Mouse (Mus musculus): ENCODE results near the gene Gstt3. TPM values are rescaled to one million over a fixed set of nuclear protein-coding genes. Genes with fewer than 3 reads are reported as not detected.

The Gstt3 gene
- polyA plus RNA-seq, 1 experiment from 2014 or later, result 0.67 TPM

DNA sequence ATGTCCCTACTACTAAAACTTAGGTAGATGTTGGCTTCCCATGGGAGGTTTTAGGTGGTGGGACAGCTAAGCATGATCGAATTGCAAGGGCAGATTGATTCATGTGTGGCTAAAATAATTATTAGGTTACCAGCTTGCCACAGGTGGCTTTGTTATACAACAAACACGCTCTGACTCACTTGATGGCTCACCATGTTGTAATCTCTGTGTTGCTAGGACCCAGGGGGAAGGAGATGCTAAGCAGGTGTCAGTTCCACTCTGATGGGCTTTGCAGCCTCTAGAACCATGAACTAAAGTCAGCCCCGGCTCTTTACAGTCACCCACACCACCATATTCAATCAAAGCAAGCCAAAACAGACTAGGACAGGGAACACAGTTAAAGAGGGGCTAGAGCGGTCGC lies 38.7 kb upstream of the Gstt3 start:
- Histone ChIP-seq H3K4me2 (ENCODE audit: low read length) (no peak overlapping the region), H3K27me3 (replicated peaks; ENCODE audit: control insufficient read depth, insufficient read depth, low read length) (no peaks in the 10 kb centered on the region), H3K36me3 (ENCODE audit: control insufficient read depth, insufficient read depth, low read length) (no peaks in the 10 kb centered on the region), H3K4me1 (ENCODE audit: control insufficient read depth, insufficient read depth, low read length) (no peaks in the 10 kb centered on the region), H3K27ac (ENCODE audit: low read depth, low read length) (no peak overlapping the region), H3K4me3 (ENCODE audit: low read depth, low read length) (no peak overlapping the region), H3K9ac (ENCODE audit: low read length) (no peak overlapping the region), H3K9me3 (replicated peaks; ENCODE audit: control insufficient read depth, low read length) (no peaks in the 10 kb centered on the region)
- no peak for DNase-seq (ENCODE audit: low spot score)
- 82% methylated on average over 5 of the region's 5 CpGs for WGBS
- no peak for ATAC-seq

DNA sequence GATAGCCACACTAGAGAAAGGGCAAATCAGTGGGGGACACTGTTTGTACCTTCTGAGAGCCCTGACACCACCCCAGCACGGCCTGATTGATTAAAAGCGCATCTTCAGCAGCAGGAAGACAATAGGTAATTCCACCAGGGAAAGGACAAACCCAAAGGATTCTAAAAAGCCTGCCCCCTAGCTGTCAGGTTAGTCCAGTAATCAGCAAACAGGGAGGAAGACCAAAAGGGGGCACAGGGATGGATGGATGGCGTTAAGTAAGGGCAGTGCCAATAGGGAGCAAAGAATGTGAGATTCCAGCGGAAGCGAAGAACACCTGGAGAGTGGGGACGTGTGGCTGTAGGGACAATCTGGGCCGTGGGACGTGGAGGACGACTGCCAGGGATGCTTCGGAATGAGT lies 37.4 kb upstream of the Gstt3 start:
- Histone ChIP-seq H3K4me2 (ENCODE audit: low read length) (no peak overlapping the region), H3K4me1 (ENCODE audit: control insufficient read depth, insufficient read depth, low read length) (no peaks in the 10 kb centered on the region), H3K36me3 (ENCODE audit: control insufficient read depth, insufficient read depth, low read length) (no peaks in the 10 kb centered on the region), H3K9me3 (replicated peaks; ENCODE audit: control insufficient read depth, low read length) (no peaks in the 10 kb centered on the region), H3K9ac (ENCODE audit: low read length) (no peak overlapping the region), H3K27me3 (replicated peaks; ENCODE audit: control insufficient read depth, insufficient read depth, low read length) (no peaks in the 10 kb centered on the region), H3K4me3 (ENCODE audit: low read depth, low read length) (no peak overlapping the region), H3K27ac (ENCODE audit: low read depth, low read length) (no peak overlapping the region)
- ATAC-seq (no peak), DNase-seq (ENCODE audit: low spot score) (no peak)
- 66% methylated on average over 10 of the region's 10 CpGs for WGBS

DNA sequence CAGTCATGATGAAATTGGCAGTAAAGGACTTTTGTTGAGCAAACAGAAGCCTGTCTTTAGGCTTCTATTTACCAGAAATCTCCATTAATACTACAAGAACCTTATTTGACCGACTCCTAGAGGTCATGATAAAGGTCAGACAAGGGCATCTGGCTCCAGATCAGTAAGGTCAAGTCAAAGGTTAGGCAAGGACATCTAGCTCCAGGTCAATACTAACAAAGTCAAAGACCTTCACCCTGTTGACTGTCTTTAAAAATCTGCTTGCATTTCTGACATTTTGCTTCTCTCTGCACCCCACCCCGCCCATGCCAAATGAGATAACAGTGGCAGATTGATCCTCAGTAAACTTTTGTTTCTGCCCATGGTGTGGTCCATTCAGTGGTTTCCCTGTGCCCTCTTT lies 23.0 kb upstream of the Gstt3 start:
- Histone ChIP-seq H3K27me3 (replicated peaks; ENCODE audit: control insufficient read depth, insufficient read depth, low read length) (no peaks in the 10 kb centered on the region), H3K27ac (ENCODE audit: low read depth, low read length) (no peak overlapping the region), H3K4me1 (ENCODE audit: control insufficient read depth, insufficient read depth, low read length) (no peaks in the 10 kb centered on the region), H3K4me3 (ENCODE audit: low read depth, low read length) (no peak overlapping the region), H3K9me3 (replicated peaks; ENCODE audit: control insufficient read depth, low read length) (no peaks in the 10 kb centered on the region), H3K36me3 (ENCODE audit: control insufficient read depth, insufficient read depth, low read length) (no peaks in the 10 kb centered on the region), H3K4me2 (ENCODE audit: low read length) (no peak overlapping the region), H3K9ac (ENCODE audit: low read length) (no peak overlapping the region)
- ATAC-seq, result no peak
- WGBS, result 62% methylated on average over 2 of the region's 2 CpGs
- no peak for DNase-seq (ENCODE audit: low spot score)

DNA sequence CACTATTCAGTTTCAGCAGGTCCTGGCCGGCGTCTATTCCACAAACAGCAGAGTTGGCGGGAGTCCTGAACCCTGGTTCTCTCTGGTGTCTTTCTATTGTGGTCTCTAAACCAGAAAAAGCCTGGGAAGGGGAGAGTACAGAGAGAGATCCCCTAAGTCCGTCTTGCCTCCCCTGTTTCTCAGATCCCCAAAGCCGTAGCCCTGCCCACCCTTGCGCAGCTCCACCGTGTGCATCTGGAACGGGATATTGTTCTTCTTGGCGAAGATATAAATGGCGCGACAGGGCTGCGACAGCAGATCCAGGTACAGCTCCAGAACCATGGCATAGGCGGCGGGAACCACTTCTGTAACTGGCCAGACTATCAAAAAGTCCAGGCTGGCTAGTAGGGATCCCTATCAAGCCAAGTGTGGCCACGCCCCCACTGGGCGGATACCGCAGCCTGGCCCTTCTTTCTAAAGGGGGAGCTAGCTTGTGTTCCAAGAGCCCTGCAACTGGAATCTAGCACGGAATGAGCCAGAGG lies 17.0 kb upstream of the Gstt3 start, which contains the start of gene Gstt1:
TSS of gene Gstt1 (minus strand) at position 409 of the 521 bp plus-strand sequence.
- no peak within 1 kb of the TSS for H3K27ac ChIP-seq (ENCODE audit: low read depth, low read length)
- H3K4me1 ChIP-seq (ENCODE audit: control insufficient read depth, insufficient read depth, low read length), result peaks cover 3% of the 10 kb centered on the region; the same call in 1 of the 2 replicates
- H3K36me3 ChIP-seq (ENCODE audit: control insufficient read depth, insufficient read depth, low read length), result no peaks in the 10 kb centered on the region
- peak within 1 kb of the TSS; percentile 58 for H3K9ac ChIP-seq (ENCODE audit: low read length)
- DNase-seq (ENCODE audit: low spot score) (peak; percentile 65), ATAC-seq (peak; percentile 66)
- H3K27me3 ChIP-seq (replicated peaks; ENCODE audit: control insufficient read depth, insufficient read depth, low read length), result no peaks in the 10 kb centered on the region; the same call in 1 of the 2 replicates
- H3K4me2 ChIP-seq (ENCODE audit: low read length), result peak within 1 kb of the TSS; percentile 80
- WGBS, result 1% methylated on average over 18 of the region's 18 CpGs
- H3K4me3 ChIP-seq (ENCODE audit: low read depth, low read length), result peak within 1 kb of the TSS; percentile 39
- no peaks in the 10 kb centered on the region for H3K9me3 ChIP-seq (replicated peaks; ENCODE audit: control insufficient read depth, low read length)

DNA sequence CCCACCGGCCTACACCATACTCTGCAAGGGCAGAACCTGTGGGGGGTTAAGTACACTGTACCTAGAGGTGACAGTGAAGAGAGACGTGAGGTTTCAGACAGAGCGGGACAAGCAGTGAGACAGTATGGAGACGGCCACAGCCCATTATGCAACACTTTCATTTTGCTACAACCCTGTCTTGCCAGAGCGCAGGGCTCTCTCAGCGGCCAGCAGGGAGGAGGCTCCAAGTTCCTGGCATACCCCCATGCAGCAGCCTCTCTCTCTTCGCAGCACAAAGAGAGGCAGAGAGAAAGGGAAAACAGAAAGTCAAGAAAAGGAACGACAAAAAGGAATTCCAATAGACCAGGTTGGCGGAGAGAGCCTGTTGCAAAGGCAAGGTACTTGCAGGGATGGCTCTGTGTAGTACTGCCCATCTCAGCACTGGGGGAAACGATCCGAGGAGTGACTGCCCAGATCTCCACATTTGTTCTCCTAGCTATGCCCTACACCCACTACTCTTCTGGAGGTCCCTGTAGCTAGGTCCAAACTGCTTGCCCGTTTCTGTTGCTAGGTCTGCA lies 16.5 kb upstream of the Gstt3 start:
- DNase-seq (ENCODE audit: low spot score) (peak; percentile 33), ATAC-seq (peak; percentile 59)
- no peaks in the 10 kb centered on the region for H3K9me3 ChIP-seq (replicated peaks; ENCODE audit: control insufficient read depth, low read length)
- H3K27ac ChIP-seq (ENCODE audit: low read depth, low read length), result no peak overlapping the region
- peaks cover 3% of the 10 kb centered on the region; the same call in 1 of the 2 replicates for H3K4me1 ChIP-seq (ENCODE audit: control insufficient read depth, insufficient read depth, low read length)
- no peaks in the 10 kb centered on the region; the same call in 1 of the 2 replicates for H3K27me3 ChIP-seq (replicated peaks; ENCODE audit: control insufficient read depth, insufficient read depth, low read length)
- H3K9ac ChIP-seq (ENCODE audit: low read length), result peak overlapping the region; percentile 58
- H3K4me2 ChIP-seq (ENCODE audit: low read length), result peak overlapping the region; percentile 80
- no peaks in the 10 kb centered on the region for H3K36me3 ChIP-seq (ENCODE audit: control insufficient read depth, insufficient read depth, low read length)
- WGBS, result 2% methylated on average over 11 of the region's 12 CpGs
- peak overlapping the region; percentile 39 for H3K4me3 ChIP-seq (ENCODE audit: low read depth, low read length)

DNA sequence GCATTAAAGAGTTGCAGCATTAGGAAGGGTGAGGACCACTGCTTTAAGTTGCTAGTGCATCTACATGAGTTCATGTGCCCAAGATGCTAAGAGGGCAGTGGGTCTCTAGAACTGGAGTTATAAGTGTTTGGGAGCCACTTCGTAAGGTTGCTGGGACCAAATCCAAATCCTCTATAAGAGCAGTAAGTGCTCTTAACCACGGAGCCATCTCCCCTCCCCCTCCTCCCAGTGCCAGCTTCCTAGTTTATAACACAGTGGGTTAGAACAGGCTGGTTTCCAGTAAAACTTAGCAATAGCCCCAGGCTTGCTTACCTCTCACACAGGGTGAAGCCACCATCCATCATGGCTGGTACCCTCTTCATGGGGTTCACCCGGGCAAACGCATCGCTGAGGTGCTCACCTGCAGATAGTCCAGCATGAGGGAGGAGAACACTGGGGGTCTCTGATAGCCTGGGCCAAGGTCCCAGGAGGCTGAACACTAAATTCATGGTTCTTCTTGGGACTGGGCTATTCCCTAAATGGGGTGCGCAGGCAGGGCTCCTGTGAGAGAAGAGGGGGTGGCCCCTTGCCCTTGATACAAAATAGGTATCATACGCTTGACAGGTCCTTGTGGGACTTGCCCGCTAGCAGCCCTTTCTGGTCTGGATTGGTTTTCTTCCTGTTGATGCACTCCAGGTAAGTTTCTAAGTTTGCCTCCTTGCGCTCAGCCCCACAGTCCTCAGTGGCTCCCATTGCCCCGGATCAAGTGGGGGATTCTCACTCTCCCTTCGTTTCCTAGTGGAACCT lies 15.7 kb upstream of the Gstt3 start:
- ATAC-seq (0 out of 2 replicates have a peak, but pooled peaks have one; percentile 22), DNase-seq (ENCODE audit: low spot score) (no peak)
- no peaks in the 10 kb centered on the region for H3K36me3 ChIP-seq (ENCODE audit: control insufficient read depth, insufficient read depth, low read length)
- H3K4me1 ChIP-seq (ENCODE audit: control insufficient read depth, insufficient read depth, low read length), result peaks cover 3% of the 10 kb centered on the region; the same call in 1 of the 2 replicates
- no peaks in the 10 kb centered on the region; the same call in 1 of the 2 replicates for H3K27me3 ChIP-seq (replicated peaks; ENCODE audit: control insufficient read depth, insufficient read depth, low read length)
- H3K9ac ChIP-seq (ENCODE audit: low read length), result peak overlapping the region; percentile 58; the same call in 1 of the 2 replicates
- H3K4me2 ChIP-seq (ENCODE audit: low read length), result peak overlapping the region; percentile 80
- WGBS, result 43% methylated on average over 11 of the region's 11 CpGs
- no peak overlapping the region for H3K27ac ChIP-seq (ENCODE audit: low read depth, low read length)
- H3K4me3 ChIP-seq (ENCODE audit: low read depth, low read length), result peak overlapping the region; percentile 39
- no peaks in the 10 kb centered on the region for H3K9me3 ChIP-seq (replicated peaks; ENCODE audit: control insufficient read depth, low read length)

DNA sequence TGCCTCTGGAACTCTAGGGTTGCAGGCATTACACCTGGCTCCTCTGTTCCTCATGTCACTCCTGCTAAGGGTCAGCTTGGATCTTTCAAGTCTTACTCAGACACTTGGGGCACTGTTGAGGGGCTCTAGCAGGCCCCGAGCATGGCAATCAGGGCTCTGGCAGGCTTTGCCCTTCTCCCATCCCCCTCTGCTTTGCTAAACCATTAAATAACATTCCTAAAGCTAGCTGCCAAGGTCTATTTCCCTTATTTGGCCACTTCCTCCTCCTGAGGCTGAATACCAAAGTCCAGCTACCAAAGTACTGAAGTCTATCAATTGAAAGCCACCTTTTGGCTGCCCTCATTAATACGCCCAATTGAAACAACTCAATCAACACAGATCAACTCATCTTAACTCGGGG lies 13.7 kb upstream of the Gstt3 start:
- Histone ChIP-seq H3K9ac (ENCODE audit: low read length) (no peak overlapping the region), H3K4me3 (ENCODE audit: low read depth, low read length) (no peak overlapping the region), H3K4me2 (ENCODE audit: low read length) (no peak overlapping the region), H3K27ac (ENCODE audit: low read depth, low read length) (no peak overlapping the region), H3K36me3 (ENCODE audit: control insufficient read depth, insufficient read depth, low read length) (no peaks in the 10 kb centered on the region), H3K4me1 (ENCODE audit: control insufficient read depth, insufficient read depth, low read length) (peaks cover 3% of the 10 kb centered on the region; the same call in 1 of the 2 replicates), H3K27me3 (replicated peaks; ENCODE audit: control insufficient read depth, insufficient read depth, low read length) (no peaks in the 10 kb centered on the region; the same call in 1 of the 2 replicates), H3K9me3 (replicated peaks; ENCODE audit: control insufficient read depth, low read length) (no peaks in the 10 kb centered on the region)
- ATAC-seq (no peak), DNase-seq (ENCODE audit: low spot score) (peak; percentile 23)
- WGBS, result 21% methylated on average over 3 of the region's 3 CpGs

DNA sequence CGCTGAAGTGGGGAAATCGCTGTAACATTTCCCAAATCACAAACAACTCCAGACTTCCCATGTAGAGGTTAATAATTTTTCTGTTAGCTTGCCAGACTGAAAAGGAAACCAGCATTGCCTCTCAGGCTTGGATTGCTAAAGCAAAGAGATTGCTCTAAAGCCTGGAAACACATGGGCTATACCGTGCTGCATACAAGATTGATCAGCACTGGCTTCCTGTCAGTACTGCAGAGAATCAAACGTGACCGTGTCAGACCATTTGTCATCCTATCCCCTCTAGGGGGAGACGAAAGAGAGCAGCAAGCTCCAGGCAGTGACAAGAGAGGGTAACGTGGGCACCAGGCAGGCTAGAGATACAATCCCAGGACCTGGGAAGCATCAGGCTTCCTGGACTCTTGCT lies 9.6 kb upstream of the Gstt3 start:
- Histone ChIP-seq H3K4me3 (ENCODE audit: low read depth, low read length) (no peak overlapping the region), H3K9ac (ENCODE audit: low read length) (no peak overlapping the region), H3K9me3 (replicated peaks; ENCODE audit: control insufficient read depth, low read length) (no peaks in the 10 kb centered on the region), H3K27ac (ENCODE audit: low read depth, low read length) (no peak overlapping the region), H3K27me3 (replicated peaks; ENCODE audit: control insufficient read depth, insufficient read depth, low read length) (no peaks in the 10 kb centered on the region), H3K4me2 (ENCODE audit: low read length) (no peak overlapping the region), H3K4me1 (ENCODE audit: control insufficient read depth, insufficient read depth, low read length) (no peaks in the 10 kb centered on the region; the same call in 1 of the 2 replicates), H3K36me3 (ENCODE audit: control insufficient read depth, insufficient read depth, low read length) (no peaks in the 10 kb centered on the region)
- ATAC-seq (no peak), DNase-seq (ENCODE audit: low spot score) (no peak)
- 29% methylated on average over 7 of the region's 7 CpGs for WGBS

DNA sequence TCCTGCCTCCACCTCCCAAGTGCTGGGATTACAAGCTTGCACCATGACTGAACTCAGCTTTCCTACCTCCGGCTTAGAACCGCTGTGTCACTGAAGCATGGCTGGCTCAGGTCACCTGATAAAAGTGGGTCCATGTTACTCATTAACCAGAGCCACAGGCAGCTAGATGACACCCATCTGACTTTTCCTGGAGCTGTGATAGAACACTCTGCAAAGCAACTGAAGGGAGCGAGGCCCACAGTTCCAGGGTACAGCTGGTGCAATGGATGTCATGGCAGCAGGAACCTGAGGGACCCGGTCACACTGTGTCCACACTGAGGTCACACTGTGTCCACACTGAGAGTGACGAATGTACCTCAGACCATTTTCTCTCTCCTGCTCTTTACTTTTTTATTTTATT lies 8.6 kb upstream of the Gstt3 start:
- DNase-seq (ENCODE audit: low spot score), result no peak
- Histone ChIP-seq H3K9ac (ENCODE audit: low read length) (no peak overlapping the region), H3K4me1 (ENCODE audit: control insufficient read depth, insufficient read depth, low read length) (no peaks in the 10 kb centered on the region; the same call in 1 of the 2 replicates), H3K36me3 (ENCODE audit: control insufficient read depth, insufficient read depth, low read length) (no peaks in the 10 kb centered on the region), H3K27ac (ENCODE audit: low read depth, low read length) (no peak overlapping the region), H3K4me3 (ENCODE audit: low read depth, low read length) (no peak overlapping the region), H3K27me3 (replicated peaks; ENCODE audit: control insufficient read depth, insufficient read depth, low read length) (no peaks in the 10 kb centered on the region), H3K9me3 (replicated peaks; ENCODE audit: control insufficient read depth, low read length) (no peaks in the 10 kb centered on the region), H3K4me2 (ENCODE audit: low read length) (no peak overlapping the region)
- 94% methylated on average over 5 of the region's 5 CpGs for WGBS
- ATAC-seq, result no peak
